24 mouse cellular contexts compared by ENCODE assay signal in genomic region chr2:122353765-122354164, GRCm38 (mm10). TPM values are rescaled to one million over a fixed set of nuclear protein-coding genes. Genes with fewer than 3 reads are reported as not detected.
DNase-seq lines count a peak whose midpoint lies in the region; ATAC-seq lines count a peak whose summit lies in the region.
"Had no signal": no experiment of that assay in that cellular context is flagged by ENCODE, and none has a peak within 500 bp of the region (broad histone marks: within the 10 kb centered on the region; RNA-seq: fewer than 3 reads in every experiment).

No protein-coding gene starts in this region.

- H3K27me3 ChIP-seq in hindbrain, embryonic 12.5 days: no peaks in the 10 kb centered on the region
- H3K27me3 ChIP-seq in midbrain, embryonic 15.5 days (replicated peaks): no peaks in the 10 kb centered on the region
- H3K27me3 ChIP-seq: intestine, embryonic 15.5 days; limb, embryonic 12.5 days; liver, embryonic 13.5 days; lung, embryonic 15.5 days; stomach, embryonic 15.5 days had no signal

- no peaks in the 10 kb centered on the region for H3K9me3 ChIP-seq in hindbrain, embryonic 12.5 days (replicated peaks)
- no peaks in the 10 kb centered on the region for H3K9me3 ChIP-seq in midbrain, embryonic 15.5 days
- H3K9me3 ChIP-seq: forebrain, embryonic 10.5 days; intestine, embryonic 15.5 days; limb, embryonic 12.5 days; liver, embryonic 13.5 days; lung, embryonic 15.5 days; stomach, embryonic 15.5 days had no signal

- H3K4me1 ChIP-seq in hindbrain, embryonic 12.5 days: peaks cover 57% of the 10 kb centered on the region
- peaks cover 48% of the 10 kb centered on the region for H3K4me1 ChIP-seq in midbrain, embryonic 15.5 days

- 84% methylated on average over 8 of the region's 8 CpGs for WGBS in hindbrain, embryonic 12.5 days
- WGBS in midbrain, embryonic 15.5 days: 78% methylated on average over 8 of the region's 8 CpGs

- H3K9ac ChIP-seq in hindbrain, embryonic 12.5 days: no peak overlapping the region
- H3K9ac ChIP-seq in midbrain, embryonic 15.5 days: no peak overlapping the region
- H3K9ac ChIP-seq: intestine, embryonic 15.5 days; limb, embryonic 12.5 days; liver, embryonic 13.5 days; lung, embryonic 15.5 days; stomach, embryonic 15.5 days had no signal

- H3K4me3 ChIP-seq in hindbrain, embryonic 12.5 days: no peak overlapping the region
- no peak overlapping the region for H3K4me3 ChIP-seq in midbrain, embryonic 15.5 days
- H3K4me3 ChIP-seq: forebrain, embryonic 10.5 days; intestine, embryonic 15.5 days; layer of hippocampus, adult 2 months; left cerebral cortex, adult 2 months; limb, embryonic 12.5 days; liver, embryonic 13.5 days; lung, embryonic 15.5 days; stomach, embryonic 15.5 days had no signal

- H3K27ac ChIP-seq in hindbrain, embryonic 12.5 days: peak overlapping the region; percentile 66
- H3K27ac ChIP-seq in midbrain, embryonic 15.5 days: 0 out of 2 replicates have a peak overlapping the region, but pooled peaks have one; percentile 43
- H3K27ac ChIP-seq: forebrain, embryonic 10.5 days; intestine, embryonic 15.5 days; left cerebral cortex, adult 2 months; limb, embryonic 12.5 days; liver, embryonic 13.5 days; lung, embryonic 15.5 days; stomach, embryonic 15.5 days had no signal

- peak; percentile 68 for DNase-seq in cerebellum, adult 11-12 months
- peak; percentile 46 for DNase-seq in cerebellum, adult 8-10 months
- no peak for DNase-seq in kidney, adult 9 months
- DNase-seq in adrenal gland, postnatal 14 days: no peak
- DNase-seq in frontal cortex, postnatal 36 days (ENCODE audit: low spot score in 2 of 2): no peak
- DNase-seq: adrenal gland, adult 8-10 months; gastrocnemius, postnatal 36 days; heart, postnatal 14 days; liver, embryonic 13.5 days; spleen, adult 18-20 months; thymus, adult 2 months had no signal

- ATAC-seq in cerebellum, adult (ENCODE audit: insufficient number of reproducible peaks, low FRiP score, low TSS enrichment): no peak
- ATAC-seq in hindbrain, embryonic 12.5 days (ENCODE audit: low FRiP score): no peak
- no peak for ATAC-seq in midbrain, embryonic 15.5 days (replicated peaks)
- ATAC-seq: intestine, embryonic 15.5 days had no signal

- H3K4me2 ChIP-seq in hindbrain, embryonic 12.5 days (replicated peaks): no peak overlapping the region
- no peak overlapping the region for H3K4me2 ChIP-seq in midbrain, embryonic 15.5 days
- H3K4me2 ChIP-seq: heart, embryonic 11.5 days; intestine, embryonic 15.5 days; limb, embryonic 12.5 days; liver, embryonic 13.5 days; lung, embryonic 15.5 days; stomach, embryonic 15.5 days had no signal

- H3K36me3 ChIP-seq in hindbrain, embryonic 12.5 days: peaks cover 21% of the 10 kb centered on the region
- 0 out of 2 replicates have a peak, but pooled peaks cover 7% of the 10 kb centered on the region for H3K36me3 ChIP-seq in midbrain, embryonic 15.5 days (replicated peaks)

RNA-seq across cellular contexts. Expression of gene Shf, which starts 15.2 kb away (rescaled TPM):
- 9.1 and 10.7 TPM in 2 replicates for polyA plus RNA-seq in hindbrain, embryonic 12.5 days (2016; fragmentation: Nextera tagmentation; extraction: Ambion mirVana)
- polyA plus RNA-seq in midbrain, embryonic 15.5 days (2015; fragmentation: Nextera tagmentation; extraction: Ambion mirVana): 12.0 and 13.3 TPM in 2 replicates
- total RNA-seq in adrenal gland, postnatal 14 days (2021): 11.7 and 14.6 TPM in 2 replicates

RNA-seq across cellular contexts. Expression of gene Duox1, which starts 38.3 kb away (rescaled TPM):
- 0.08 and 0.10 TPM in 2 replicates for polyA plus RNA-seq in hindbrain, embryonic 12.5 days (2016; fragmentation: Nextera tagmentation; extraction: Ambion mirVana)
- polyA plus RNA-seq in midbrain, embryonic 15.5 days (2015; fragmentation: Nextera tagmentation; extraction: Ambion mirVana): 0.08 and 0.13 TPM in 2 replicates
- total RNA-seq in adrenal gland, postnatal 14 days (2021): 0.08 TPM in 1 of 2 replicates, not detected in the other
- total RNA-seq: common myeloid progenitor, adult 5-6 weeks; layer of hippocampus, adult 2 months; left cerebral cortex, adult 2 months had no signal
- polyA plus RNA-seq: forebrain, embryonic 10.5 days; heart, embryonic 11.5 days; liver, embryonic 13.5 days had no signal

RNA-seq across cellular contexts. Expression of gene Duoxa1, which starts 40.2 kb away (rescaled TPM):
- polyA plus RNA-seq in hindbrain, embryonic 12.5 days (2016; fragmentation: Nextera tagmentation; extraction: Ambion mirVana): 0.32 TPM in 1 of 2 replicates, not detected in the other
- 0.30 and 0.32 TPM in 2 replicates for polyA plus RNA-seq in midbrain, embryonic 15.5 days (2015; fragmentation: Nextera tagmentation; extraction: Ambion mirVana)
- 0.41 TPM in 1 of 2 replicates, not detected in the other for total RNA-seq in adrenal gland, postnatal 14 days (2021)
- total RNA-seq: layer of hippocampus, adult 2 months; left cerebral cortex, adult 2 months had no signal
- polyA plus RNA-seq: forebrain, embryonic 10.5 days; heart, embryonic 11.5 days; intestine, embryonic 15.5 days; liver, embryonic 13.5 days had no signal

RNA-seq across cellular contexts. Expression of gene Duoxa2, which starts 55.1 kb away (rescaled TPM):
- not detected in 2 replicates for polyA plus RNA-seq in hindbrain, embryonic 12.5 days (2016; fragmentation: Nextera tagmentation; extraction: Ambion mirVana)
- polyA plus RNA-seq in midbrain, embryonic 15.5 days (2015; fragmentation: Nextera tagmentation; extraction: Ambion mirVana): 0.17 and 0.20 TPM in 2 replicates
- not detected in 2 replicates for total RNA-seq in adrenal gland, postnatal 14 days (2021)
- total RNA-seq: adrenal gland, adult 8-10 months; common myeloid progenitor, adult 5-6 weeks; gastrocnemius, postnatal 36 days; layer of hippocampus, adult 2 months; left cerebral cortex, adult 2 months had no signal
- polyA plus RNA-seq: forebrain, embryonic 10.5 days; heart, embryonic 11.5 days; kidney, embryonic 16.5 days; limb, embryonic 12.5 days; liver, embryonic 13.5 days; lung, embryonic 15.5 days had no signal

RNA-seq across cellular contexts. Expression of gene Duox2, which starts 55.5 kb away (rescaled TPM):
- polyA plus RNA-seq in hindbrain, embryonic 12.5 days (2016; fragmentation: Nextera tagmentation; extraction: Ambion mirVana): not detected in 2 replicates
- not detected in 2 replicates for polyA plus RNA-seq in midbrain, embryonic 15.5 days (2015; fragmentation: Nextera tagmentation; extraction: Ambion mirVana)
- total RNA-seq in adrenal gland, postnatal 14 days (2021): 0.07 and 0.11 TPM in 2 replicates
- total RNA-seq: adrenal gland, adult 8-10 months; common myeloid progenitor, adult 5-6 weeks; left cerebral cortex, adult 2 months had no signal
- polyA plus RNA-seq: forebrain, embryonic 10.5 days; intestine, embryonic 15.5 days; limb, embryonic 12.5 days; liver, embryonic 13.5 days had no signal

Comparison
In these comparisons a context has a peak if more than half of its experiments do, and no peak if none do; other contexts are left out.
1. DNase-seq: peak in cerebellum, adult 11-12 months (single experiment) and cerebellum, adult 8-10 months (single experiment); none in kidney, adult 9 months (single experiment), adrenal gland, postnatal 14 days (single experiment) and frontal cortex, postnatal 36 days (0 of 2).